Mouse (Mus musculus) heart, embryonic 11.5 days (tissue): ENCODE data around the gene Spr. TPM values are rescaled to one million over a fixed set of nuclear protein-coding genes. Genes with fewer than 3 reads are reported as not detected.

Source experiments
- ATAC-seq: fragments of 200-750 bp; cut with Nextera tagmentation; replicated peaks from 2 replicates; pipeline ENCODE4 v1.8.0; 2017; ENCODE audit warnings: moderate library complexity; ENCODE audit not compliant: insufficient number of reproducible peaks, low FRiP score, low TSS enrichment
- H3K27ac ChIP-seq: fragments of 300-500 bp; sonication (generic); 2 replicates; pipeline ENCODE4 v1.5.1; 2014; ENCODE audit warnings: mild to moderate bottlenecking, low read depth, low read length
- H3K27me3 ChIP-seq: fragments of 300-500 bp; sonication (generic); 2 replicates; pipeline ENCODE4 v1.6.1; 2014; ENCODE audit warnings: mild to moderate bottlenecking, low read length, mixed read lengths; ENCODE audit not compliant: control insufficient read depth, insufficient read depth
- H3K36me3 ChIP-seq: fragments of 300-500 bp; sonication (generic); 2 replicates; pipeline ENCODE4 v1.6.1; 2014; ENCODE audit warnings: mild to moderate bottlenecking, low read length, moderate library complexity, mixed read lengths; ENCODE audit not compliant: control insufficient read depth, insufficient read depth
- H3K4me1 ChIP-seq: fragments of 300-500 bp; sonication (generic); 2 replicates; pipeline ENCODE4 v1.6.1; 2014; ENCODE audit warnings: low read length; ENCODE audit not compliant: control insufficient read depth, insufficient read depth
- H3K4me2 ChIP-seq: fragments of 300-500 bp; sonication (generic); 2 replicates; pipeline ENCODE4 v1.6.1; 2014; ENCODE audit warnings: mild to moderate bottlenecking, moderate library complexity
- H3K4me3 ChIP-seq: fragments of 300-500 bp; sonication (generic); 2 replicates; pipeline ENCODE4 v1.5.1; 2014; ENCODE audit warnings: low read depth, low read length
- H3K9ac ChIP-seq: fragments of 300-500 bp; sonication (generic); 2 replicates; pipeline ENCODE4 v1.6.1; 2014; ENCODE audit warnings: mild to moderate bottlenecking, low read depth, low read length, moderate library complexity
- H3K9me3 ChIP-seq: fragments of 300-500 bp; sonication (generic); replicated peaks from 2 replicates; pipeline ENCODE4 v1.6.1; 2016; ENCODE audit warnings: low read length; ENCODE audit not compliant: control insufficient read depth
- WGBS: fragments of 180-500 bp; shearing (Covaris S2); extraction: QIAGEN DNeasy Blood & Tissue Kit; methylation state at CpG from one replicate; pipeline ENCODE4 v1.1.7; 2014; ENCODE audit not compliant: insufficient replicate concordance; 5-methylcytosine and 5-hydroxymethylcytosine counted together
- polyA plus RNA-seq: library from polyadenylated mRNA; unstranded; fragments of >200 nt; fragmentation: Nextera tagmentation; extraction: Ambion mirVana; gene quantifications from 2 replicates; pipeline ENCODE4 v1.2.1, GENCODE M21; 2014

Spr gene
- 59.8 and 82.7 TPM in 2 replicates for polyA plus RNA-seq

DNA sequence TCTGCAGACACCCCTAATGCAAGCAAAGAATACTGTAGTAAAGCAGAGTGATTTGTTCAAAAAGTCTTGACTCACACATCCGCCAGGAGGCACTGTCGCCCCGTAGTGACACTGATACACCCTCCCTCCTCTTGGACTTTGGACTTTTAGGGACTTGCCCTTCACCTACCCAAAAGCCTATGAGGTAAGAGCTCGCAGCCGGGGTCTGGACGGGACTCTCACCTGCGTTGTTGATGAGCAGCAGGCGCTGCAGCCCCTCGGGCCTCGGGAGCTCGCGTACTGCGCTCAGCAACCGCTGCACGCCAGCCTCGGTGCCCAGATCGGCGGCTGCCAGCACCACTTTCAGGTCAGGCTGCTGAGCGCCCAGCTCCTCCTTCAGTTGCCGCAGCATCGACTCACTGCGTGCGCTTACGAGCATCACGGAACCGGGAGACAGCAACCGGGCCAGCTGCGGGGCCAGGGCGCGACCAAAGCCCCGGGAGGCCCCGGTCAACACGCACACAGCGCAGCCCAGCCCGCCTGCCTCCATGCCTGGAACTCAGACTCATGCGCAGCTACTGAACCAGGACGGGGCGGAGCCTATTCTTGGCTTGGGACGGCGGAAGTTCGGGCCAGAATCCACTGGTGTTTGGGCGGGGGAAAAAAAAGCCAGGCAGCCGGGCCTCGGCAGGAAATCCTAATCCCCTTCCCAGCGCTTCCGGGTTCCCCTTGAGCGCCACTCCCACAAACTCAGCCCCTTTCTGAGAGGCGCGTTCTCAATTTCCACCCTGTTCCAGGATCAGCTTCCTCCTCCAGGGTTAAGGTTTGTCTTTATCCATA is at the start of gene Spr:
TSS of gene Spr (minus strand) at position 550 of the 819 bp plus-strand sequence.
- peak within 1 kb of the TSS; percentile 86 for H3K27ac ChIP-seq
- no peaks in the 10 kb centered on the region for H3K27me3 ChIP-seq
- H3K4me3 ChIP-seq = peak within 1 kb of the TSS; percentile 77
- peaks cover 6% of the 10 kb centered on the region for H3K36me3 ChIP-seq
- peak within 1 kb of the TSS; percentile 65 for H3K4me2 ChIP-seq
- peak within 1 kb of the TSS; percentile 87 for H3K9ac ChIP-seq
- no peaks in the 10 kb centered on the region for H3K9me3 ChIP-seq
- under 1% methylated on average over 49 of the region's 49 CpGs for WGBS
- H3K4me1 ChIP-seq = 0 out of 2 replicates have a peak, but pooled peaks cover 3% of the 10 kb centered on the region
- ATAC-seq = peak; percentile 86

DNA sequence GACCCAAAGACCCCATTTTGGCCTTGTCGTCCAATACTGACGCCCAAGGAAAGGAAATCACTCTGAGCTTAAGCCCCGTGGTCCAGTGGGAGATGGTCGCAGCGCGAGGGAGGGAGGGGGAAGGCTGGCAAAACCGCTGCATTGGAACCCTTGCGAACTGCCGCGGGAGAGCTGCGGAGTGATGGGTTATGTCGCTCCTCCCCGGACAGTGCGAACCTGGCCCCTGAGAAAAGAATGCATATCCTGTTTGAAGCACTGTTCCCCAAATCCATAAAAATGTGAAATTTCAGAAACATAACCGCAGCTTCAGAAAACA is 49.1 kb upstream of the Spr start:
- H3K9me3 ChIP-seq = no peaks in the 10 kb centered on the region
- H3K27me3 ChIP-seq = peaks cover 76% of the 10 kb centered on the region
- peaks cover 12% of the 10 kb centered on the region for H3K4me1 ChIP-seq
- no peak overlapping the region for H3K9ac ChIP-seq
- no peak for ATAC-seq
- no peak overlapping the region for H3K4me2 ChIP-seq
- H3K4me3 ChIP-seq = peak overlapping the region; percentile 43; the same call in 1 of the 2 replicates
- no peaks in the 10 kb centered on the region for H3K36me3 ChIP-seq
- under 1% methylated on average over 15 of the region's 15 CpGs for WGBS
- no peak overlapping the region for H3K27ac ChIP-seq

DNA sequence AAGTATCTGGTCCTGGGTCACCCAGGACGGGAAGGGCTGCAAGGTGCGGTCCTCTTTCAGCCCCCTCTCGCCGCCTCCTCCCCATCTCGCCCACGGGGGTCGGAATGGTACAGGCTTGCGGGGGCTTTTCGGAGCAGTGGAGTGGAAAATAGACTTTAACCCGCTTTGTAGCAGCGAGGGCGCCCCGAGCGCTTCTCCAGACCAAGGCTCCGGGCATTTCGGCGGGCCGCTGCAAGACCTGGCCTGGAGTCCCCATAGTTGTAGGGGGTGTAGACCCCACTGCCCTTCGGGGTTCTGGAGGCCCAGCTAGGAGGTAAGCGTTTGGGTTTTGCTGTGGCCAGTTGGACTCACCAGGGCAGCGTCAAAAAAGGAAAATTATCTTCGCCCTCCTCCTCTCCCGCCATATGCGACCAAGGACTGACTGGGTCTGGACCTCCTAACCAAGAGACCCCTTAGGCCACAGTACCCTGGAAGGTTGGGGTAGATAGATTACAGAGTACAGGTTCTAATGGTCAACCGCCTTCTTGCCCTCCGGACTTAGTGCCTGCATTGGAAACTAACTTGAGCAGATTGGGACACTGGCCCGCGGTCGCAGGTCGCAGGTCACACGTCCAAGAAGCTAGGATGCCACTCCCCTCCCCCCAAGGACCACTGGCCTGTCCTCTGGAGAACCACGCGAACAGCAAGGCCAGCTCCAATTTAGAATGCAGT is 48.6 kb upstream of the Spr start:
- WGBS = 2% methylated on average over 33 of the region's 33 CpGs
- Histone ChIP-seq H3K27ac (no peak overlapping the region), H3K4me1 (peaks cover 12% of the 10 kb centered on the region), H3K9ac (no peak overlapping the region), H3K9me3 (no peaks in the 10 kb centered on the region), H3K36me3 (no peaks in the 10 kb centered on the region), H3K4me2 (peak overlapping the region; percentile 41), H3K4me3 (peak overlapping the region; percentile 43; the same call in 1 of the 2 replicates), H3K27me3 (peaks cover 71% of the 10 kb centered on the region)
- no peak for ATAC-seq

DNA sequence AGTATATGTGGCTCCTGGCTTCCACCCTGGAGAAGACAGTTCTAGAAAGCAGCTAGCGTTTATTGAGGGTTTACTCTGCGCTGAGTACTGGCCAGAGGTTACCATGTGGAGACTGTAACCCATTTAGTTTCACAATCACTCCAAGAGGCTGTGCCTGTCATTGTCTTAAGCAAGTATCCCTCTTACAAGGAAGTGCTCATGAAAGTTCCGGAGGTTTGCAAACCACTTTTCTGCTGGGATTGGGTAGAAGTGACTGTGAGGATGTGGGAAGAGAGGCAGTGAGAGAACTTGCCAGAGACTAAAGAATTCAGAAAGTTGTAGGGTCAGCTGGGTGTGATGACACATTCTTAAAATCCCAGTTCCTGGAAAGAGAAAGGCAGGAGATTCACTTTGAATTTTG is 46.4 kb upstream of the Spr start:
- no peak overlapping the region for H3K27ac ChIP-seq
- 48% methylated on average over 3 of the region's 3 CpGs for WGBS
- H3K9me3 ChIP-seq = no peaks in the 10 kb centered on the region
- H3K27me3 ChIP-seq = peaks cover 56% of the 10 kb centered on the region
- no peak overlapping the region for H3K4me2 ChIP-seq
- no peaks in the 10 kb centered on the region for H3K36me3 ChIP-seq
- H3K4me1 ChIP-seq = peaks cover 12% of the 10 kb centered on the region
- no peak overlapping the region for H3K9ac ChIP-seq
- ATAC-seq = no peak
- no peak overlapping the region for H3K4me3 ChIP-seq

DNA sequence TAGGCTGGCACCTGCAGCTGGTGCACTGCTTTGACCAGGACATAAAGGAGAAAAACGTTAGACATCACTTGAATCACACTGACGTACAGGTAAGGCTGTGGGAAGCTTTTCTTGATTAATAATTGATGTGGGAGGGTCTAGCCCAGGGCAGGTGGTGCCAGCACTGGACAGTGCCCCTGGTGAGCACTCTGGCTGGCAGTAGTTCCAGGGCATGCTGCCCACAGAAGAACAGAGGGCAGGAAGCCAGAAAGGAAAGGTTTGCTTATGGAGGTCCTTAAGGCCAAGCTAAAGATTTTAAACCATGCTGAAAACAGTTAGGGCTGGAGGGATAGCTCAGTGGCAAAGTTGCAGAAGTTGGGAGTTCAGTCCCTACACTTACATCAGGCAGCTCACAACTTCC is 42.5 kb upstream of the Spr start:
- no peaks in the 10 kb centered on the region for H3K36me3 ChIP-seq
- no peak overlapping the region for H3K27ac ChIP-seq
- no peaks in the 10 kb centered on the region for H3K4me1 ChIP-seq
- peaks cover 26% of the 10 kb centered on the region for H3K27me3 ChIP-seq
- no peak overlapping the region for H3K9ac ChIP-seq
- H3K4me3 ChIP-seq = no peak overlapping the region
- ATAC-seq = no peak
- H3K4me2 ChIP-seq = no peak overlapping the region
- no peaks in the 10 kb centered on the region for H3K9me3 ChIP-seq
- WGBS = 46% methylated on average over 2 of the region's 2 CpGs

DNA sequence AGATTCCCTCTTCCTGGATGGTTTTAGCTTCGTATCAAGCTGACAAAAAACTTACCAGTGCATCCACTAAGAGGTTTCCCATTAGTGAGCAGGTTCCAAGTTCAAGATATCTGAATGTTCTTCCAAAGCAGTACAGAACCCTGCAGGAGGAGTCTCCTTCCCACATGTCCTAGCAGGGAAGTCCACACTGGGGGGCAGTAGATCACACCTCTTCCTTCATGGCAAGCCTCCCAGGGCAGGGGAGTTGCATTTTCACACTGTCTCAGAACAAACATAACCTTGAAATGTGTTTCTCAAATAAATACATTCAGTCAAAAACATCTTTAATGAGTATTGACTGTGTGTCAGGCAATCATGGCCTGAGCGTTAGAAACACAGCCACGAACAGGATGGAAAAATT is 42.0 kb upstream of the Spr start:
- WGBS = 58% methylated on average over 3 of the region's 3 CpGs
- no peak for ATAC-seq
- H3K27me3 ChIP-seq = peaks cover 24% of the 10 kb centered on the region

DNA sequence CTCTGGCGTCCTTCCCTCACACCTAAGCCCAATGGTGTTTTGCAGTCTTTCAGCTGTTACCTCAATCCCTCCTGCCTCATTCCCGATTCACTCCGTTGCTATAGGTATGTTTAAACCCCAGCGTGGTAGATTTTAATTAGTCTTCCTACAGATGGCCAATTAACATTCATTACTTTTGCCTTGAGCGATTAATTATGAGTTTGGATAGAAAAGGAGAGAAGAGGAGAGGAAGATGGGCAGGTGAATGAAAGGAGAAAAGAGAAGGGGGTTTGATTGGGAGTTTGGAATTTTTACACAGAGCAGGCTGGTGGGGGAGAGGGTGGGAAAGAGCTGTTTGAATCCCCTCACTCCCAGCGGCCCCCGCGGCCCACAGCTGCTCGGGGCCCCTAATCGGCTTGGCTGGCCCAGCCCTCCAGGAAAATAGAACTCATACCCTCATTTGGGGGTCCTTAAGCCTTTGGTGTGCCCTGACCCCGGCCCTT is 27.9 kb upstream of the Spr start:
- no peaks in the 10 kb centered on the region for H3K4me1 ChIP-seq
- peaks cover 10% of the 10 kb centered on the region for H3K27me3 ChIP-seq
- 51% methylated on average over 11 of the region's 11 CpGs for WGBS
- ATAC-seq = no peak
- no peak overlapping the region for H3K27ac ChIP-seq
- H3K9me3 ChIP-seq = no peaks in the 10 kb centered on the region
- no peak overlapping the region for H3K4me3 ChIP-seq
- H3K9ac ChIP-seq = no peak overlapping the region
- no peaks in the 10 kb centered on the region for H3K36me3 ChIP-seq
- H3K4me2 ChIP-seq = no peak overlapping the region

More for the DNA sequence above, 42.0 kb upstream of the Spr start:
- Histone ChIP-seq H3K4me2 (no peak overlapping the region), H3K36me3 (no peaks in the 10 kb centered on the region), H3K4me1 (no peaks in the 10 kb centered on the region), H3K9me3 (no peaks in the 10 kb centered on the region), H3K27ac (no peak overlapping the region), H3K9ac (no peak overlapping the region), H3K4me3 (no peak overlapping the region)

DNA sequence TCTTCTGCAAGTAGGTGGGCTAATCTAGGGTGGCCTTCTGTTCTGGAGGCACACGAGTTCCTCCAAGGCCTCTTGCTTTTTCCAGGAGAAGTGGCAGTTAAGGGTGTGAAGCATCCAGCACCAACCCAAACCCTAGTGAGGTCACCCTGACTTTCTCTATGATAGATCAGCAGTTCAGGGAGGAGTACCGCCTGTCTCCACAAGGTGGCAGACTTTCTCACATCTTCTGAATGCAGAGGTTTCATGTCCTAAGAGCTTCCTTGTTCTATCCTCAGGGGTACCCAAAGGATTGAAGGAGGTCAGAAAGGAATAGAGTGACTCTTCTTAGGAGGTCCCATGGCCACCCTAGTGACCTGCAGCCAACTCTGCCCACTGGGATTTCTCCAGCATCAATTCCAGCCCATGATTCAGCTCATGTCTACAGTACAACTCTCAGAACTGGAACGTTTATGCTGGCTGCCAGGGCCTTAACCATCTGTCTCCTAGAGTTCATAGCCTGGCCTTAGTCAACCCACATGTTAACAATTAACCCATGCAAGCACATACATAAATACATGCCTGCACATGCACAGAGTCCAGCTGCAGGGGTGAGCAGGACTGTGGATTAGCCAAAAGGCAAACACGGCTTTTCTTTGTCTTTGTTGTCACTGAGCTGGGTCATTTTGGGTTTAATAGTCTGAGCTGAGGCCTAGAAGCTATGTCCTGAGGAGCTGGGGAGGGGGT is 22.8 kb upstream of the Spr start:
- H3K4me2 ChIP-seq = no peak overlapping the region
- H3K9me3 ChIP-seq = no peaks in the 10 kb centered on the region
- no peaks in the 10 kb centered on the region for H3K36me3 ChIP-seq
- no peaks in the 10 kb centered on the region; the same call in 1 of the 2 replicates for H3K27me3 ChIP-seq
- H3K27ac ChIP-seq = no peak overlapping the region
- no peaks in the 10 kb centered on the region for H3K4me1 ChIP-seq
- ATAC-seq = no peak
- WGBS = 43% methylated on average over 4 of the region's 4 CpGs
- no peak overlapping the region for H3K4me3 ChIP-seq
- H3K9ac ChIP-seq = no peak overlapping the region
